ENCODE assay signal across 17 mouse cellular contexts in the genomic region with DNA sequence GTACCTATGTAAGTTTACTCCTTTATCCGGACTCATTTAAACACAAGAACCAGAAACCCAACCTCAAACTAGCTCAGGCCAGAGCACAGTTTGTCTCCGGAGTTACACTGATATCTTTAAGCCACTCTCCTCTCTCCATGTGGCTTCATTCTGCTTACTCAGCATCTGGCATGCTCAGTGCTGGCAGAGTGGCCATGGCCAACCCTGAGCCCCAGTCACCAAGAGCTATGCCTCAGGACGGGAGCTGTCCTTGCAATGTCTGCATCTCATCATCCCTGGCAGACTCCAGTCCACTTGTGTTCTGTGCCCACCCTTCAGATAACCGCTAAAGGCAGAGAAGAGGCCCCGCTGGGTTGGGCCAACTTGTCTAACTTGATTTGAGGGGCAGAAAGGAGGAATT.
DNase-seq lines count a peak whose midpoint lies in the region; ATAC-seq and TF ChIP-seq lines count a peak whose summit lies in the region.
"Had no signal": no experiment of that assay in that cellular context is flagged by ENCODE, and none has a peak within 500 bp of the region (broad histone marks: within the 10 kb centered on the region; RNA-seq: fewer than 3 reads in every experiment).

No protein-coding gene starts in this region.

- peak; percentile 26 to 56 for DNase-seq in cerebellum, postnatal 10 days
- no peak for DNase-seq in cerebellum, adult 11-12 months
- no peak for DNase-seq in heart, adult 8-10 months (ENCODE audit: low spot score)
- peak; percentile 32 for DNase-seq in midbrain, embryonic 14.5 days
- DNase-seq in midbrain, postnatal 0 days (ENCODE audit: low spot score) = no peak
- DNase-seq in heart, postnatal 4 days = peak; percentile 15
- no peak for DNase-seq in gastrocnemius, postnatal 10 days
- DNase-seq: B cell, adult 2 months; cerebellum, adult 11 months; kidney, adult 11 months; kidney, postnatal 10 days; lung, postnatal 36 days had no signal

- H3K36me3 ChIP-seq in heart, embryonic 16.5 days (ENCODE audit: control insufficient read depth, insufficient read depth) = no peaks in the 10 kb centered on the region
- no peaks in the 10 kb centered on the region for H3K36me3 ChIP-seq in midbrain, embryonic 14.5 days (ENCODE audit: control insufficient read depth, insufficient read depth, low read length)
- no peaks in the 10 kb centered on the region for H3K36me3 ChIP-seq in midbrain, postnatal 0 days (ENCODE audit: insufficient read depth, low read length)
- H3K36me3 ChIP-seq: limb, embryonic 13.5 days; midbrain, embryonic 12.5 days; neural tube, embryonic 12.5 days; stomach, embryonic 15.5 days had no signal

- no peak overlapping the region for H3K27ac ChIP-seq in heart, embryonic 16.5 days (ENCODE audit: low read length)
- peak overlapping the region; percentile 46; the same call in 1 of the 2 replicates for H3K27ac ChIP-seq in midbrain, embryonic 14.5 days (replicated peaks; ENCODE audit: low read depth, low read length)
- H3K27ac ChIP-seq in midbrain, postnatal 0 days (ENCODE audit: low read depth, low read length) = no peak overlapping the region
- H3K27ac ChIP-seq: limb, embryonic 13.5 days; midbrain, embryonic 12.5 days; neural tube, embryonic 12.5 days; stomach, embryonic 15.5 days had no signal

- peak; percentile 63 for ATAC-seq in heart, embryonic 16.5 days (replicated peaks; ENCODE audit: extremely low read depth, insufficient read depth, low FRiP score)
- no peak for ATAC-seq in midbrain, embryonic 14.5 days (ENCODE audit: low FRiP score, low TSS enrichment)
- no peak for ATAC-seq in midbrain, postnatal 0 days (ENCODE audit: low FRiP score)

- 36% methylated on average over 5 of the region's 5 CpGs for WGBS in heart, embryonic 16.5 days
- 69% methylated on average over 5 of the region's 5 CpGs for WGBS in midbrain, embryonic 14.5 days
- 61% methylated on average over 5 of the region's 5 CpGs for WGBS in midbrain, postnatal 0 days

- H3K27me3 ChIP-seq in heart, embryonic 16.5 days (ENCODE audit: control insufficient read depth, insufficient read depth, low read length) = no peaks in the 10 kb centered on the region
- H3K27me3 ChIP-seq in midbrain, embryonic 14.5 days (ENCODE audit: control insufficient read depth, insufficient read depth, low read length) = no peaks in the 10 kb centered on the region
- H3K27me3 ChIP-seq in midbrain, postnatal 0 days (ENCODE audit: insufficient read depth, low read length) = no peaks in the 10 kb centered on the region
- H3K27me3 ChIP-seq: limb, embryonic 13.5 days; neural tube, embryonic 12.5 days; stomach, embryonic 15.5 days had no signal

- peaks cover 6% of the 10 kb centered on the region; the same call in 1 of the 2 replicates for H3K4me1 ChIP-seq in heart, embryonic 16.5 days (ENCODE audit: control insufficient read depth, insufficient read depth, low read length)
- H3K4me1 ChIP-seq in midbrain, embryonic 14.5 days (ENCODE audit: control insufficient read depth, insufficient read depth, low read length) = peaks cover 14% of the 10 kb centered on the region
- no peaks in the 10 kb centered on the region; the same call in 1 of the 2 replicates for H3K4me1 ChIP-seq in midbrain, postnatal 0 days (ENCODE audit: insufficient read depth, low read length)
- H3K4me1 ChIP-seq: stomach, embryonic 15.5 days had no signal

- H3K9ac ChIP-seq in heart, embryonic 16.5 days (ENCODE audit: low read length) = no peak overlapping the region
- H3K9ac ChIP-seq in midbrain, embryonic 14.5 days (replicated peaks; ENCODE audit: low read length) = no peak overlapping the region
- no peak overlapping the region for H3K9ac ChIP-seq in midbrain, postnatal 0 days (replicated peaks; ENCODE audit: low read length, poor library complexity, severe bottlenecking)
- H3K9ac ChIP-seq: limb, embryonic 13.5 days; midbrain, embryonic 12.5 days; neural tube, embryonic 12.5 days; stomach, embryonic 15.5 days had no signal

- H3K9me3 ChIP-seq in heart, embryonic 16.5 days (replicated peaks; ENCODE audit: control insufficient read depth, low read length) = no peaks in the 10 kb centered on the region
- H3K9me3 ChIP-seq in midbrain, embryonic 14.5 days (ENCODE audit: control insufficient read depth, low read length) = no peaks in the 10 kb centered on the region
- no peaks in the 10 kb centered on the region for H3K9me3 ChIP-seq in midbrain, postnatal 0 days (ENCODE audit: low read length)
- H3K9me3 ChIP-seq: limb, embryonic 13.5 days; midbrain, embryonic 12.5 days; neural tube, embryonic 12.5 days; stomach, embryonic 15.5 days had no signal

- no peak overlapping the region for H3K4me2 ChIP-seq in heart, embryonic 16.5 days (ENCODE audit: low read depth, low read length)
- H3K4me2 ChIP-seq in midbrain, embryonic 14.5 days (ENCODE audit: low read length) = no peak overlapping the region
- no peak overlapping the region for H3K4me2 ChIP-seq in midbrain, postnatal 0 days (ENCODE audit: low read depth, low read length, poor library complexity, severe bottlenecking)
- H3K4me2 ChIP-seq: limb, embryonic 13.5 days; midbrain, embryonic 12.5 days; neural tube, embryonic 12.5 days; stomach, embryonic 15.5 days had no signal

- H3K4me3 ChIP-seq in heart, embryonic 16.5 days (ENCODE audit: low read length) = no peak overlapping the region
- H3K4me3 ChIP-seq in midbrain, embryonic 14.5 days (replicated peaks; ENCODE audit: low read depth, low read length) = no peak overlapping the region
- no peak overlapping the region for H3K4me3 ChIP-seq in midbrain, postnatal 0 days (ENCODE audit: low read depth, low read length)
- H3K4me3 ChIP-seq: limb, embryonic 13.5 days; midbrain, embryonic 12.5 days; neural tube, embryonic 12.5 days; stomach, embryonic 15.5 days had no signal

- no peak for TF ChIP-seq CTCF in midbrain, postnatal 0 days (IDR thresholded peaks at IDR 0.05)

Comparison
In these comparisons a context has a peak if more than half of its experiments do, and no peak if none do; other contexts are left out.
1. DNase-seq: peak in cerebellum, postnatal 10 days (2 of 2), midbrain, embryonic 14.5 days (single experiment) and heart, postnatal 4 days (single experiment); none in cerebellum, adult 11-12 months (single experiment), heart, adult 8-10 months (single experiment), midbrain, postnatal 0 days (single experiment) and gastrocnemius, postnatal 10 days (single experiment).